Mouse (Mus musculus) CH12.LX (cell line): ENCODE data around the gene H2-Ab1. TPM values are rescaled to one million over a fixed set of nuclear protein-coding genes. Genes with fewer than 3 reads are reported as not detected.
A peak's percentile ranks its signal among the peaks of the same experiment; 100 is the strongest.

Experiments
- DNase-seq: peaks from one replicate; pipeline ENCODE4 v3.0.0-alpha.2; 2013; ENCODE audit errors: extremely low read depth
- H3K27ac ChIP-seq: 2 replicates; pipeline ENCODE4 v1.5.1; 2012; ENCODE audit warnings: low read depth, mild to moderate bottlenecking, control low read depth, moderate library complexity; ENCODE audit not compliant: insufficient read depth
- H3K27me3 ChIP-seq: replicated peaks from 2 replicates; pipeline ENCODE3; 2012; ENCODE audit warnings: inconsistent platforms
- H3K36me3 ChIP-seq, 2 experiments: replicated peaks in 1 of 2; 2 replicates each; pipeline versions ENCODE3 to v1.6.1; 2012; ENCODE audit warnings: inconsistent platforms in 1 of 2, low read length in 1 of 2, mild to moderate bottlenecking in 1 of 2, mixed read lengths in 1 of 2, moderate library complexity in 1 of 2; ENCODE audit not compliant: control insufficient read depth in 1 of 2, insufficient read depth in 1 of 2
- H3K4me1 ChIP-seq, 2 experiments: 2 replicates each; pipeline ENCODE4 v1.6.1; 2012; ENCODE audit warnings: inconsistent platforms in 1 of 2, moderate library complexity in 1 of 2; ENCODE audit not compliant: insufficient read depth in 2 of 2, control insufficient read depth in 1 of 2
- H3K4me2 ChIP-seq: 2 replicates; pipeline ENCODE4 v1.6.1; 2012; ENCODE audit warnings: low read depth, mild to moderate bottlenecking, control low read depth; ENCODE audit not compliant: poor library complexity, insufficient read depth, severe bottlenecking
- H3K4me3 ChIP-seq, 3 experiments: fragments of 150-350 bp in 1 of 3; sonication (generic) in 1 of 3; replicated peaks in 1 of 3; 2 replicates each; pipeline versions ENCODE3 to v1.5.1; 2011 to 2012; ENCODE audit warnings: low read depth in 2 of 3, low read length in 2 of 3, mild to moderate bottlenecking in 2 of 3, moderate library complexity in 2 of 3, control low read depth in 1 of 3, improper control_type of control experiment in 1 of 3, inconsistent platforms in 1 of 3, mixed read lengths in 1 of 3; ENCODE audit not compliant: poor library complexity in 1 of 3
- H3K79me2 ChIP-seq: replicated peaks from 2 replicates; pipeline ENCODE4 v1.6.1; 2012; ENCODE audit warnings: mild to moderate bottlenecking, moderate library complexity; ENCODE audit not compliant: control insufficient read depth, poor library complexity, insufficient read depth, severe bottlenecking; ENCODE audit errors: extremely low read depth
- H3K9ac ChIP-seq: 2 replicates; pipeline ENCODE4 v1.6.1; 2012; ENCODE audit warnings: low read depth, mild to moderate bottlenecking, control low read depth, moderate library complexity; ENCODE audit not compliant: insufficient read depth
- H3K9me3 ChIP-seq: replicated peaks from 2 replicates; pipeline ENCODE3; 2012; ENCODE audit warnings: low read length, inconsistent platforms, mixed read lengths
- BHLHE40 ChIP-seq: IDR thresholded peaks from 2 replicates; pipeline ENCODE4 v1.6.1; 2011; ENCODE audit warnings: mild to moderate bottlenecking, low read depth, low read length, improper control_type of control experiment
- CTCF ChIP-seq, 2 experiments: IDR thresholded peaks in 1 of 2; conservative IDR thresholded peaks in 1 of 2; 2 replicates each; pipeline ENCODE4 v1.5.1; 2011 to 2012; ENCODE audit warnings: low read depth in 2 of 2, low read length in 2 of 2, improper control_type of control experiment in 1 of 2, inconsistent platforms in 1 of 2, mild to moderate bottlenecking in 1 of 2, moderate library complexity in 1 of 2
- E2F4 ChIP-seq: IDR thresholded peaks from 2 replicates; pipeline ENCODE4 v1.6.1; 2011; ENCODE audit warnings: low read depth, low read length, improper control_type of control experiment; ENCODE audit not compliant: insufficient replicate concordance
- ETS1 ChIP-seq: conservative IDR thresholded peaks from 2 replicates; pipeline ENCODE4 v1.6.1; 2012; ENCODE audit warnings: low read depth, mild to moderate bottlenecking, inconsistent platforms, low read length, improper control_type of control experiment, moderate library complexity
- GABPA ChIP-seq: IDR thresholded peaks from 2 replicates; pipeline ENCODE4 v1.6.1; 2012; ENCODE audit warnings: low read depth, low read length, improper control_type of control experiment, inconsistent platforms; ENCODE audit not compliant: insufficient replicate concordance
- HCFC1 ChIP-seq: IDR thresholded peaks from 2 replicates; pipeline ENCODE4 v1.6.1; 2012; ENCODE audit warnings: low read depth, mild to moderate bottlenecking, inconsistent platforms, low read length, improper control_type of control experiment
- IRF4 ChIP-seq: IDR thresholded peaks from 2 replicates; pipeline ENCODE4 v1.6.1; 2014; ENCODE audit warnings: low read depth, mild to moderate bottlenecking, inconsistent platforms, low read length, improper control_type of control experiment
- JUND ChIP-seq: conservative IDR thresholded peaks from 2 replicates; pipeline ENCODE4 v1.6.1; 2011; ENCODE audit warnings: low read depth, low read length, improper control_type of control experiment
- KAT2A ChIP-seq: IDR thresholded peaks from 2 replicates; pipeline ENCODE4 v1.6.1; 2012; ENCODE audit warnings: low read length, improper control_type of control experiment, inconsistent platforms; ENCODE audit not compliant: insufficient replicate concordance
- MAX ChIP-seq: IDR thresholded peaks from 2 replicates; pipeline ENCODE4 v1.6.1; 2011; ENCODE audit warnings: low read length, improper control_type of control experiment
- MAZ ChIP-seq: IDR thresholded peaks from 2 replicates; pipeline ENCODE4 v1.6.1; 2012; ENCODE audit warnings: low read depth, mild to moderate bottlenecking, inconsistent platforms, low read length, improper control_type of control experiment, moderate library complexity
- MEF2A ChIP-seq: IDR thresholded peaks from 2 replicates; pipeline ENCODE4 v1.6.1; 2014; ENCODE audit warnings: low read depth, mild to moderate bottlenecking, inconsistent platforms, low read length, improper control_type of control experiment, borderline replicate concordance
- PAX5 ChIP-seq: IDR thresholded peaks from 2 replicates; pipeline ENCODE4 v1.6.1; 2012; ENCODE audit warnings: low read length, inconsistent platforms, mixed read lengths
- POLR2A ChIP-seq: IDR thresholded peaks from 2 replicates; pipeline ENCODE4 v1.6.1; 2011; ENCODE audit warnings: low read depth, mild to moderate bottlenecking, improper control_type of control experiment, low read length
- RAD21 ChIP-seq: IDR thresholded peaks from 2 replicates; pipeline ENCODE4 v1.6.1; 2011; ENCODE audit warnings: low read depth, mild to moderate bottlenecking, low read length, improper control_type of control experiment, moderate library complexity
- RCOR1 ChIP-seq: conservative IDR thresholded peaks from 2 replicates; pipeline ENCODE4 v1.6.1; 2012; ENCODE audit warnings: low read depth, mild to moderate bottlenecking, inconsistent platforms, low read length, improper control_type of control experiment
- SIN3A ChIP-seq: IDR thresholded peaks from 2 replicates; pipeline ENCODE4 v1.6.1; 2012; ENCODE audit warnings: low read length, improper control_type of control experiment, inconsistent platforms
- TBP ChIP-seq: conservative IDR thresholded peaks from 2 replicates; pipeline ENCODE4 v1.6.1; 2011; ENCODE audit warnings: low read depth, low read length, improper control_type of control experiment
- UBTF ChIP-seq: IDR thresholded peaks from 2 replicates; pipeline ENCODE4 v1.6.1; 2012; ENCODE audit warnings: low read depth, mild to moderate bottlenecking, inconsistent platforms, low read length, improper control_type of control experiment, moderate library complexity
- USF2 ChIP-seq: conservative IDR thresholded peaks from 2 replicates; pipeline ENCODE4 v1.6.1; 2011; ENCODE audit warnings: low read depth, low read length, improper control_type of control experiment
- ZKSCAN1 ChIP-seq: IDR thresholded peaks from 2 replicates; pipeline ENCODE4 v1.6.1; 2012; ENCODE audit warnings: low read depth, inconsistent platforms, low read length, improper control_type of control experiment, borderline replicate concordance
- ZMIZ1 ChIP-seq: IDR thresholded peaks from 2 replicates; pipeline ENCODE4 v1.6.1; 2012; ENCODE audit warnings: low read depth, mild to moderate bottlenecking, inconsistent platforms, low read length, improper control_type of control experiment
- ZNF384 ChIP-seq: IDR thresholded peaks from 2 replicates; pipeline ENCODE4 v1.6.1; 2012; ENCODE audit warnings: low read depth, low read length, improper control_type of control experiment, inconsistent platforms
- dilution Hi-C: fragments of 300-500 bp; cut with MboI; formaldehyde crosslinking; loops from 2 replicates; pipeline ENCODE4 v1.14.3; 2020; ENCODE audit warnings: low sequenced_read_pairs; ENCODE audit not compliant: extremely low pct_unique_long_range_greater_than_20kb, extremely low pct_ligation_motif_present
- in situ Hi-C: fragments of 300-500 bp; cut with MboI; formaldehyde crosslinking; loops from 3 replicates; pipeline ENCODE4 v1.14.3; 2019; ENCODE audit warnings: low sequenced_read_pairs, low pct_ligation_motif_present, low pct_unique_long_range_greater_than_20kb, mixed read lengths
- polyA plus RNA-seq: library from polyadenylated mRNA; unstranded; fragments of >175 nt; gene quantifications from 2 replicates; pipeline ENCODE4 v1.2.1, GENCODE M21; 2012; ENCODE audit warnings: low read depth; ENCODE audit not compliant: insufficient read length
- total RNA-seq, 2 experiments: library from RNA; depleted of rRNA; stranded (reverse); fragments of 300-350 nt in 1 of 2; fragments of >200 nt in 1 of 2; gene quantifications; 2 replicates each; pipeline ENCODE4 v1.2.3; 2012 to 2014

H2-Ab1 gene
- total and polyA plus RNA-seq, 3 experiments: 114 to 699 (median 119) TPM

- Histone ChIP-seq H3K4me3 (no peak overlapping the region), H3K9ac (no peak overlapping the region), H3K36me3 (peaks cover 0 to 5% of the 10 kb centered on the region in 2 experiments), H3K79me2 (peaks cover 12% of the 10 kb centered on the region), H3K9me3 (peaks cover 3% of the 10 kb centered on the region), H3K27me3 (no peaks in the 10 kb centered on the region), H3K27ac (no peak overlapping the region), H3K4me2 (no peak overlapping the region), H3K4me1 (peaks cover 16 to 44% of the 10 kb centered on the region in 2 experiments)
- in situ Hi-C loops: no loop called here
- TF ChIP-seq HCFC1: no peak
- TF ChIP-seq ZKSCAN1: no peak
- TF ChIP-seq MEF2A: no peak
- TF ChIP-seq CTCF (conservative IDR thresholded peaks at IDR 0.05 in 1 of 2, IDR thresholded peaks at IDR 0.05 in 1 of 2; ENCODE audit: low read depth in 2 of 2, low read length in 2 of 2): peak in 1 of 2 experiments; percentile 24; a peak in 2 of 4 replicates
- TF ChIP-seq USF2: no peak
- no peak for TF ChIP-seq JUND
- no peak for DNase-seq
- dilution Hi-C loops: no loop called here
These were observed 41.9 kb downstream of the H2-Ab1 start for GRCm38 (mm10) chr17:34299356-34299755.

DNA sequence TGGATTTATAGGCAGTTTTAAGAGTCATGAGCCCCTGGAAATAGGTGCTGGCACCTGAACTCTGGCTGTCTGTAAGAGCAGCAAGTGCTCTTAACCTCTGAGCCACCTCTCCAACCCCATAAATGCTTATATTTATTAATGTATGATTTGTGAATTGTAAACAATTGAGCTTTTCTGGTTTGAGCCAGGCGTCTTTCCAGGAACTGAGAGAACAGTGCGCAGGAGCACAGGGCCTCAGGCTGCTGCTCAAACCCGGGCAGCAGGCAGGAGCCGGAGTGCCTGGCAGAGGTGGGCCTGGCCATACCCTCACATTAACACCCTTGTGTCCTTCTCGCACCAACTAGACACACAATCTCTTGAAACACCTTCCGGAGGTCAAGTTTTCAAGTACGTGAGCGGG is 42.6 kb downstream of the H2-Ab1 start:
- dilution Hi-C loops: no loop called here
- peak overlapping the region; percentile 49; the same call in 1 of the 2 replicates for H3K27ac ChIP-seq
- H3K27me3 ChIP-seq: no peaks in the 10 kb centered on the region
- no peak overlapping the region for H3K4me3 ChIP-seq
- TF ChIP-seq POLR2A (no peak), BHLHE40 (no peak), ETS1 (no peak), RCOR1 (no peak), MAZ (no peak), IRF4 (no peak), RAD21 (no peak), UBTF (no peak), GABPA (no peak), TBP (no peak), ZMIZ1 (no peak), PAX5 (no peak), ZNF384 (no peak), KAT2A (no peak), SIN3A (no peak), MAX (no peak), MEF2A (no peak), E2F4 (no peak), HCFC1 (no peak), ZKSCAN1 (no peak)
- TF ChIP-seq, all 38 proteins: peak for 0
- H3K36me3 ChIP-seq: peaks cover 0 to 5% of the 10 kb centered on the region in 2 experiments
- no peak overlapping the region for H3K9ac ChIP-seq
- H3K79me2 ChIP-seq: peaks cover 8% of the 10 kb centered on the region; the same call in 1 of the 2 replicates
- H3K4me2 ChIP-seq: peak overlapping the region; percentile 22; the same call in 1 of the 2 replicates
- peaks cover 3% of the 10 kb centered on the region for H3K9me3 ChIP-seq
- in situ Hi-C loops: no loop called here
- DNase-seq: no peak
- H3K4me1 ChIP-seq: peaks cover 15 to 44% of the 10 kb centered on the region in 2 experiments
